Mouse (Mus musculus): ENCODE data around the gene Nhej1. TPM values are rescaled to one million over a fixed set of nuclear protein-coding genes. Genes with fewer than 3 reads are reported as not detected.

Nhej1 gene
- polyA plus RNA-seq, 1 experiment from 2014 or later, result 11.1 TPM

GRCm38 (mm10) chr1:74962126-74962852 is 162.7 kb downstream of the Nhej1 start:
- 79% methylated on average over 5 of the region's 5 CpGs for WGBS

GRCm38 (mm10) chr1:74961722-74962121 is 163.3 kb downstream of the Nhej1 start:
- 89% methylated on average over 7 of the region's 7 CpGs for WGBS
- H3K4me1 ChIP-seq, result peaks cover 6% of the 10 kb centered on the region
- H3K27me3 ChIP-seq (replicated peaks; ENCODE audit: low read depth, poor library complexity, severe bottlenecking), result peaks cover 47% of the 10 kb centered on the region
- no peaks in the 10 kb centered on the region for H3K36me3 ChIP-seq (replicated peaks)
- no peak overlapping the region for H3K4me3 ChIP-seq
- no peaks in the 10 kb centered on the region for H3K9me3 ChIP-seq
- DNase-seq (ENCODE audit: low spot score), result no peak
- H3K27ac ChIP-seq (replicated peaks), result no peak overlapping the region

More at GRCm38 (mm10) chr1:74962126-74962852, 162.7 kb downstream of the Nhej1 start:
- no peaks in the 10 kb centered on the region for H3K36me3 ChIP-seq (replicated peaks)
- peaks cover 6% of the 10 kb centered on the region for H3K4me1 ChIP-seq
- H3K9me3 ChIP-seq, result no peaks in the 10 kb centered on the region
- H3K27ac ChIP-seq (replicated peaks), result no peak overlapping the region
- H3K4me3 ChIP-seq, result no peak overlapping the region
- H3K27me3 ChIP-seq (replicated peaks; ENCODE audit: low read depth, poor library complexity, severe bottlenecking), result peaks cover 43% of the 10 kb centered on the region
- DNase-seq (ENCODE audit: low spot score), result no peak

GRCm38 (mm10) chr1:74960059-74960458 is 164.9 kb downstream of the Nhej1 start:
- peaks cover 5% of the 10 kb centered on the region for H3K4me1 ChIP-seq
- H3K27me3 ChIP-seq (replicated peaks; ENCODE audit: low read depth, poor library complexity, severe bottlenecking), result peaks cover 60% of the 10 kb centered on the region
- no peaks in the 10 kb centered on the region for H3K36me3 ChIP-seq (replicated peaks)
- no peak overlapping the region for H3K4me3 ChIP-seq
- 89% methylated on average over 7 of the region's 7 CpGs for WGBS
- H3K27ac ChIP-seq (replicated peaks), result no peak overlapping the region
- no peaks in the 10 kb centered on the region for H3K9me3 ChIP-seq
- no peak for DNase-seq (ENCODE audit: low spot score)

GRCm38 (mm10) chr1:74951556-74952210 is 173.3 kb downstream of the Nhej1 start, which contains the start of gene Ihh:
Gene Ihh (minus strand): TSS chr1:74951672.
- Histone ChIP-seq H3K36me3 (replicated peaks) (no peaks in the 10 kb centered on the region), H3K4me1 (peaks cover 39% of the 10 kb centered on the region), H3K27me3 (replicated peaks; ENCODE audit: low read depth, poor library complexity, severe bottlenecking) (peaks cover 99% of the 10 kb centered on the region), H3K9me3 (no peaks in the 10 kb centered on the region), H3K27ac (replicated peaks) (no peak within 1 kb of the TSS), H3K4me3 (peak within 1 kb of the TSS; percentile 52)
- DNase-seq (ENCODE audit: low spot score), result peak; percentile 49
- 2% methylated on average over 55 of the region's 55 CpGs for WGBS

GRCm38 (mm10) chr1:74950576-74951490 is 174.2 kb downstream of the Nhej1 start:
- peak; percentile 58 for DNase-seq (ENCODE audit: low spot score)
- Histone ChIP-seq H3K36me3 (replicated peaks) (no peaks in the 10 kb centered on the region), H3K4me3 (peak overlapping the region; percentile 52), H3K27ac (replicated peaks) (no peak overlapping the region), H3K27me3 (replicated peaks; ENCODE audit: low read depth, poor library complexity, severe bottlenecking) (peaks cover 99% of the 10 kb centered on the region), H3K4me1 (peaks cover 39% of the 10 kb centered on the region), H3K9me3 (no peaks in the 10 kb centered on the region)
- 1% methylated on average over 84 of the region's 84 CpGs for WGBS

- peak; percentile 30 for DNase-seq (ENCODE audit: low spot score)
- Histone ChIP-seq H3K4me1 (peaks cover 39% of the 10 kb centered on the region), H3K4me3 (0 out of 2 replicates have a peak overlapping the region, but pooled peaks have one; percentile 52), H3K36me3 (replicated peaks) (no peaks in the 10 kb centered on the region), H3K27ac (replicated peaks) (no peak overlapping the region), H3K27me3 (replicated peaks; ENCODE audit: low read depth, poor library complexity, severe bottlenecking) (peaks cover 99% of the 10 kb centered on the region), H3K9me3 (no peaks in the 10 kb centered on the region)
- WGBS, result 1% methylated on average over 16 of the region's 16 CpGs
These were observed 174.9 kb downstream of the Nhej1 start for GRCm38 (mm10) chr1:74950066-74950465.

GRCm38 (mm10) chr1:74949666-74950050 is 175.3 kb downstream of the Nhej1 start:
- no peaks in the 10 kb centered on the region for H3K36me3 ChIP-seq (replicated peaks)
- peaks cover 39% of the 10 kb centered on the region for H3K4me1 ChIP-seq
- no peaks in the 10 kb centered on the region for H3K9me3 ChIP-seq
- H3K27me3 ChIP-seq (replicated peaks; ENCODE audit: low read depth, poor library complexity, severe bottlenecking), result peaks cover 98% of the 10 kb centered on the region
- DNase-seq (ENCODE audit: low spot score), result peak; percentile 30
- H3K27ac ChIP-seq (replicated peaks), result no peak overlapping the region
- no peak overlapping the region for H3K4me3 ChIP-seq
- 6% methylated on average over 24 of the region's 24 CpGs for WGBS

- H3K4me3 ChIP-seq, result peak overlapping the region; percentile 49; the same call in 1 of the 2 replicates
- no peaks in the 10 kb centered on the region for H3K9me3 ChIP-seq
- WGBS, result 3% methylated on average over 20 of the region's 20 CpGs
- peak; percentile 73 for DNase-seq (ENCODE audit: low spot score)
- H3K27me3 ChIP-seq (replicated peaks; ENCODE audit: low read depth, poor library complexity, severe bottlenecking), result peaks cover 99% of the 10 kb centered on the region
- no peak overlapping the region for H3K27ac ChIP-seq (replicated peaks)
- H3K36me3 ChIP-seq (replicated peaks), result no peaks in the 10 kb centered on the region
- peaks cover 39% of the 10 kb centered on the region for H3K4me1 ChIP-seq
These were observed 176.0 kb downstream of the Nhej1 start for GRCm38 (mm10) chr1:74948784-74949665.

- H3K27ac ChIP-seq (replicated peaks), result no peak overlapping the region
- 2% methylated on average over 41 of the region's 41 CpGs for WGBS
These were observed 176.9 kb downstream of the Nhej1 start for GRCm38 (mm10) chr1:74947986-74948670.

GRCm38 (mm10) chr1:74941651-74942360 is 183.2 kb downstream of the Nhej1 start:
- Histone ChIP-seq H3K27me3 (replicated peaks; ENCODE audit: low read depth, poor library complexity, severe bottlenecking) (peaks cover 64% of the 10 kb centered on the region), H3K4me3 (no peak overlapping the region), H3K4me1 (no peaks in the 10 kb centered on the region), H3K36me3 (replicated peaks) (no peaks in the 10 kb centered on the region), H3K27ac (replicated peaks) (no peak overlapping the region), H3K9me3 (no peaks in the 10 kb centered on the region)
- 54% methylated on average over 12 of the region's 12 CpGs for WGBS
- DNase-seq (ENCODE audit: low spot score), result no peak

More at GRCm38 (mm10) chr1:74947986-74948670, 176.9 kb downstream of the Nhej1 start:
- H3K27me3 ChIP-seq (replicated peaks; ENCODE audit: low read depth, poor library complexity, severe bottlenecking), result peaks cover 94% of the 10 kb centered on the region
- H3K4me3 ChIP-seq, result peak overlapping the region; percentile 49
- DNase-seq (ENCODE audit: low spot score), result peak; percentile 58
- no peaks in the 10 kb centered on the region for H3K36me3 ChIP-seq (replicated peaks)
- peaks cover 39% of the 10 kb centered on the region for H3K4me1 ChIP-seq
- no peaks in the 10 kb centered on the region for H3K9me3 ChIP-seq

- no peak overlapping the region for H3K4me3 ChIP-seq
- no peaks in the 10 kb centered on the region for H3K4me1 ChIP-seq
- DNase-seq (ENCODE audit: low spot score), result peak; percentile 52
- H3K27me3 ChIP-seq (replicated peaks; ENCODE audit: low read depth, poor library complexity, severe bottlenecking), result peaks cover 60% of the 10 kb centered on the region
- no peaks in the 10 kb centered on the region for H3K9me3 ChIP-seq
- WGBS, result 9% methylated on average over 3 of the region's 3 CpGs
- H3K36me3 ChIP-seq (replicated peaks), result no peaks in the 10 kb centered on the region
- H3K27ac ChIP-seq (replicated peaks), result no peak overlapping the region
These were observed 185.2 kb downstream of the Nhej1 start for GRCm38 (mm10) chr1:74939762-74940161.
